Mouse (Mus musculus) cerebellum, adult 2 months (tissue): Measurements from ENCODE around the gene Med14.
A peak's percentile ranks its signal among the peaks of the same experiment; 100 is the strongest.

Source experiments
- CTCF ChIP-seq: fragments of 200-500 bp; IDR thresholded peaks from 2 replicates; pipeline ENCODE4 v1.5.1; 2011; ENCODE audit warnings: low read depth, mild to moderate bottlenecking, control low read depth, low read length, moderate library complexity, borderline replicate concordance; ENCODE audit not compliant: insufficient read depth
- POLR2A ChIP-seq: fragments of 200-500 bp; IDR thresholded peaks from 2 replicates; pipeline ENCODE4 v1.6.1; 2011; ENCODE audit warnings: low read length, control low read depth, borderline replicate concordance; ENCODE audit not compliant: insufficient read depth

GRCm38 (mm10) chrX:12673054-12673775 is 88.7 kb downstream of the Med14 start, which contains the start of gene 1810030O07Rik:
- TF ChIP-seq POLR2A, result peak; percentile 54; the same call in 1 of the 2 replicates
- no peak for TF ChIP-seq CTCF
